Mouse (Mus musculus) MEL (cell line): ENCODE measurements around the gene Sbk1.
A peak's percentile ranks its signal among the peaks of the same experiment; 100 is the strongest.

ENCODE experiments used
- EP300 ChIP-seq, 2 experiments: IDR thresholded peaks; 2 replicates each; pipeline ENCODE4 v1.6.1; 2011; ENCODE audit warnings: improper control_type of control experiment in 2 of 2, low read length in 2 of 2, low read depth in 1 of 2, mild to moderate bottlenecking in 1 of 2
- MAFK ChIP-seq: IDR thresholded peaks from 2 replicates; pipeline ENCODE4 v1.6.1; 2011; ENCODE audit warnings: low read depth, mild to moderate bottlenecking, low read length, improper control_type of control experiment, borderline replicate concordance
- MAX ChIP-seq: IDR thresholded peaks from 2 replicates; pipeline ENCODE4 v1.6.1; 2011; ENCODE audit warnings: low read length, improper control_type of control experiment
- MYB ChIP-seq: IDR thresholded peaks from 2 replicates; pipeline ENCODE4 v1.6.1; 2011; ENCODE audit warnings: mild to moderate bottlenecking, low read depth, low read length, improper control_type of control experiment
- MYC ChIP-seq: IDR thresholded peaks from 2 replicates; pipeline ENCODE4 v1.6.1; 2011; ENCODE audit warnings: low read depth, mild to moderate bottlenecking, low read length, improper control_type of control experiment, moderate library complexity
- NELFE ChIP-seq: IDR thresholded peaks from 2 replicates; pipeline ENCODE4 v1.6.1; 2011; ENCODE audit warnings: low read depth, low read length, improper control_type of control experiment
- SMC3 ChIP-seq: IDR thresholded peaks from 2 replicates; pipeline ENCODE4 v1.6.1; 2011; ENCODE audit warnings: low read depth, low read length, improper control_type of control experiment
- TAL1 ChIP-seq: IDR thresholded peaks from 2 replicates; pipeline ENCODE4 v1.6.1; 2012; ENCODE audit warnings: mild to moderate bottlenecking, inconsistent platforms, low read length, moderate library complexity, mixed read lengths

DNA sequence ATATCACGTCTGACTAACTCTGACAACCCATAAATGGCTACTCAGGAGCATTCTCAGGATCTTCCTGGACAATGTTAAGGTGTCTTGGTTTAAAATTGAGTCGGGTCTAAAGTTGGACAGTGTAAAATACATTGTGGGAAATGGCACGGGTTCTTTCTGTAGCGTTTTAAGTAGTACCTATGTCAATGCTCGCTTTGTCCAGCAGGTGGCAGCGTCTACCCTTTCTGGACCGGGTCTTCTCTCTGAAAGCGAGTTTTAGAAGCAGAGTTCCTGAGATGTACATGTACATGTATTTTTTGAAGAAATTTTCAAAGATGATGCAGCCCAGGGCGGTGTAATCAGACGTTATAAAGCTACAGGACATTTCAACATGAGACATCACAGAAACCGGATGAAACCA lies 51.3 kb downstream of the Sbk1 start:
- TF ChIP-seq MAFK (no peak), EP300 (IDR thresholded peaks at IDR 0.05; ENCODE audit: low read depth in 1 of 2, low read length in 2 of 2) (no peak), MYC (no peak), MYB (no peak), NELFE (no peak), TAL1 (no peak), SMC3 (peak; percentile 99), MAX (no peak)
